Mouse (Mus musculus) embryonic fibroblast, embryonic 13.5 days (primary cell): ENCODE measurements at regions not wholly inside any gene's neighbourhood (a gene's known extent, or its start where the extent isn't known, plus 50 kb on each side); places are given as distances from the start of the nearest gene placed in this dataset.
"Not testable (repeated sequence)": the region's sequence is repeated elsewhere in the genome, so short reads cannot be mapped to it uniquely, and the experiment has no call there.

Experiments used
- H3K27ac ChIP-seq: 2 replicates; pipeline ENCODE4 v1.5.1; 2012; ENCODE audit warnings: low read length, control low read depth, inconsistent platforms; ENCODE audit not compliant: insufficient read depth
- H3K4me1 ChIP-seq: 2 replicates; pipeline ENCODE4 v1.6.1; 2011; ENCODE audit warnings: low read length; ENCODE audit not compliant: control insufficient read depth, insufficient read depth
- H3K4me3 ChIP-seq: 2 replicates; pipeline ENCODE4 v1.5.1; 2011; ENCODE audit warnings: mild to moderate bottlenecking, control low read depth, low read length; ENCODE audit not compliant: insufficient read depth
- CTCF ChIP-seq: IDR thresholded peaks from 2 replicates; pipeline ENCODE4 v1.5.1; 2011; ENCODE audit warnings: mild to moderate bottlenecking, control low read depth, low read length, moderate library complexity, borderline replicate concordance; ENCODE audit not compliant: insufficient read depth
- POLR2A ChIP-seq: IDR thresholded peaks from 2 replicates; pipeline ENCODE4 v1.6.1; 2011; ENCODE audit warnings: low read depth, mild to moderate bottlenecking, control low read depth, low read length, moderate library complexity

DNA sequence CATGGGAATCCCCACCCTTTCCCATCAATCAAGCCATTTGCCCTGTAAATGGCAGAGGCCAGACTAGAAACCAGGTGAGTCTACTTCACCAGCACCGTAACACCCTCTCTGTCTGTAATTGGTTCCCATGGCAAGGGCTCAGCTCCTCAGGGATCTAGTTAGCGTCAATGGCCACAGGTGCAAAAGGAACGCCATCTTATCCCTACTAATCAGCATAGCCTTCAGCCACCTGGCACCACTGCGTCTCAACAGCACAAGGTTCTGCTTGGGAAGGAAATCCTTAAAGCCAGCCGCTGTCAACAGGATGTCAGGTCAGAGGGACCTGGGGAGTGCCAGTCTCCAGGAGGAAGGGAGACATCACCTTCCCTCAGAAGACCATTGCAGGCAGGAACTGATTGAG, 77.2 kb upstream of the Galnt18 start:
- TF ChIP-seq CTCF (no peak), POLR2A (no peak)
- Histone ChIP-seq H3K27ac (no peak overlapping the region), H3K4me3 (no peak overlapping the region), H3K4me1 (no peaks in the 10 kb centered on the region)

DNA sequence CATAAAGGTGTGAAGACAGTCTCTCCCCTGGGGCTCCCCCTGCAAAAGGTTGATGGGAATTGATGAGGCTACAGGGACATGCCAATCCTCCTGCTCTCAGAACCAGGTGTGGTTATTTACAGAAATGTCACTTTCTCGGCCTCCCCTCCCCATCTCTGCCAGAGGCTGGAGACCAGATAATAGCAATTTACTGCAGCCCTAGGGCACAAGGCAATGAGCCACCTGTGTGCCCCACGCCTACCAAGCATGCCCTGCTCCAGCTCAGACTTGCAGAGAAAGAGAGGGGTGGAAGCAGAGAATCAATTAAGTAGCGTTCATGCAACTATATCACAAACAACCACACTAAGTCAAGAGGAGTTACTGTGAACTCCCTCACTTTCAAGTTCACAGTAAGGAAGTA, 75.5 kb upstream of the Galnt18 start:
- no peak for TF ChIP-seq POLR2A
- no peak for TF ChIP-seq CTCF
- no peak overlapping the region for H3K27ac ChIP-seq
- no peak overlapping the region for H3K4me3 ChIP-seq
- H3K4me1 ChIP-seq: no peaks in the 10 kb centered on the region

DNA sequence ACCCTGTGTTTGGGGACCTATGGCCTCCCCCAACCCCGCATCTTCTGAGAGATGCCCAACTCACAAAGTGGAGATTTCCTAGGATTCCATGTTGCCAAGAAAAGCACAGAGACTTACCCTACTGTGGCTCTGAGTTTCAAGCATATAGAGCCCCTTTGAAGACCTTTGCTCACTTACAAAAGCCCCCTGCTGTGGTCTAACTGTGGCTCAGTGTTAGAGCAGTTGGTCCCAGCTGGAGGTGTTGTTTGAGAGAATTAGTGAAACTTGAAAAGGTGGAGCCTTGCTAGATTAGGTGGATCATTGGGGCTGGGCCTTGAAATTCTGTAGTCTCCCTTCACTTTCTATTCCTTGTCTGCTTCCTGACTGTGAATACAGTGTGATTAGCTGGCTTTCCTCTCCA, 66.6 kb upstream of the Galnt18 start:
- no peaks in the 10 kb centered on the region for H3K4me1 ChIP-seq
- no peak overlapping the region for H3K27ac ChIP-seq
- no peak overlapping the region for H3K4me3 ChIP-seq
- TF ChIP-seq CTCF: no peak
- TF ChIP-seq POLR2A: no peak

DNA sequence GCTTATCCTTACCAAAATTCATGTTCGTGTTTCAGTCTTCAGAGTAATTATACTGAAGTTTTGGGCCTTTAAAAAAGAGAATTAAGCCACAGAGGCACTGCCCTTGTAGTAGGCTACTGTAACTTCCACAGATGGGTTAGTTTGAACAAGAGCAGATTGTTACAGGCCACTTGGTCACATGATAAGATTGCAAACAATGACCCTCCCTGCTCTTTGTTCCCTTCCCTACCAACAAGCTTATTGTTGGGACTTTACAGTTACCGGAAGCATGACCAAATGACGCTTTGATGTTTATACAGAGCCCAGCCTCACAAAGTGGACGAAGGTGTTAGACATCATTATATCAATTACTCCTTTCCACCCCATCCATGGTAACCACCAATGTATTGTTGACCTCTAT, 63.9 kb upstream of the Galnt18 start:
- Histone ChIP-seq H3K4me1 (peaks cover 3% of the 10 kb centered on the region; the same call in 1 of the 2 replicates), H3K4me3 (no peak overlapping the region), H3K27ac (no peak overlapping the region)
- TF ChIP-seq CTCF (no peak), POLR2A (no peak)

DNA sequence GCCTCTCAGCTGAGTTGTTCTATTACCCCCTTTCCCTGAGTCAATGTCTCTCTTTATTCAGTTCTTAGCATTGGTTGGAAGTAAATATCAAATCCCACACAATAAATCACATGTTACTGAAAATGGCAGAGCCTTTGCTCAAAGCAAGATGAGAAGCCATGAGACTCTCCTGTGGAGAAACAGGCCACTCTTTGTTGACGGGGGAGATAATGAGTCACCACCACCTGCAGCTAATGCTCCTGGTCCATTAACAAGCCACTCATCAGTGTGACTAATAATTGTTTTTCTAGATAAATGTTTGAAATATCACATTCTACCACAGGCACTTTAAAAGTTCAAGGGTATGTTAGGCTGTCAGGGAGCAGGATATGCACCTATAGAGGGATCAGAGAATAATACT, 61.0 kb upstream of the Galnt18 start:
- Histone ChIP-seq H3K4me3 (no peak overlapping the region), H3K4me1 (peaks cover 3% of the 10 kb centered on the region; the same call in 1 of the 2 replicates), H3K27ac (no peak overlapping the region)
- TF ChIP-seq CTCF (no peak), POLR2A (no peak)

DNA sequence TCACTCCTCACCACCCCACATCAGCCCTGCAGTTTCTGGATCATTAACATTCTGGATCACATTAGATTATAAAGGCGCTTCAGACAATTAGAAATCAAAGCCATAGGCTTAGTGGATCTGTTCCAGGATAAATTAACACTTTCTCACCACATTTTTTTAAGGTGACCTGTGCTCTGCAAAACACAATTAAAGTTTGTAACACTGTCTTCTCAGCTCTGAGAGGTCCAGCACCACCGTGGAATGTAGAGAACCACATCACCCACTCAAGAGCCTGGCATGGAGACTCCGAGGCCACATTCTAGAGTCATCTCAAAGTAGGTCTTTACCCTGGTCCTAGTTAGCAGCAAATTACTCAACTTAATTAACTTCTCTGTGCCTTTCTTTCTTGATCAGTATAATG, 58.4 kb upstream of the Galnt18 start:
- no peak overlapping the region for H3K27ac ChIP-seq
- TF ChIP-seq CTCF: no peak
- H3K4me1 ChIP-seq: peaks cover 7% of the 10 kb centered on the region
- no peak overlapping the region for H3K4me3 ChIP-seq

DNA sequence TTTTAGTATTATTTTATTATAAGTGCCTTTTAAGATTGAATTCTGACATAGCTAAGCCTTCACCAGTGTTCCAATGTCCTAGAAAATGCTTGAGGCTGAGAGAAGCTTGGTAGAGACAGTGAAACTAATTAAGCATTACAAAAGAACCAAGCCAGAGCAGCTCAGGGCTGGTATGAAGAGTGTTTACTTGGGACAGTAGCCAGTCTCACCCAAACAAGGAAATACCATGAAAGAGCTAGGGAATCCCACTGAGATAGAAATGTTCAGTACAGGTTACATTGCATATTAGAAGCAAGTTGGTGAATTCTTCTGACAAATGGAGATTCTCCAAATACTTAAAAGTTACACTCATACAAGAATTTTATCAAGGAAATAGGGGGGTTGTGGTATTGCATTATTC, 54.6 kb upstream of the Galnt18 start:
- not testable (repeated sequence) for H3K4me3 ChIP-seq, H3K27ac ChIP-seq, H3K4me1 ChIP-seq

DNA sequence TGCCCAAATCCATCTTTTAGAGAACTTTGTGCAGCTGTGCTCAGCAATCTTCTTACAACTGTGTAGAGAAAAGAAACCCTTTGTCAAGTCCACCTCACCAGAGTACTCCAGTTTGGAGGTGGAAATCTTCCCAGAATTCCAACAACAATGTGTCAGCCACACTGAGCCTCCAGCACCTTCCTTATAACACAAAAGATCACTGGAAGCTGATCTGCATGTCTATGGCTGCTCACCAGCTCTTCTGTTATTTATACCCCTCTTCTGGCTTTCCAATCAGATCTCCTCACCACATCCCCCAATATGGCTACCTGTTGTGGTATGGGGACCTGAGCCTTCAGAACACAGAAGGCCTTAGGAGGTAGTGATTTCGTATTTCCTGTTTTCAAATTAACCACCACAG, 50.2 kb upstream of the Galnt18 start:
- H3K4me1 ChIP-seq: peaks cover 4% of the 10 kb centered on the region; the same call in 1 of the 2 replicates
- no peak overlapping the region for H3K27ac ChIP-seq
- TF ChIP-seq CTCF (no peak), POLR2A (no peak)
- H3K4me3 ChIP-seq: no peak overlapping the region
